Mouse (Mus musculus) heart, adult 11 months (tissue): ENCODE measurements at regions not wholly inside any gene's neighbourhood (a gene's known extent, or its start where the extent isn't known, plus 50 kb on each side); places are given as distances from the start of the nearest gene placed in this dataset.
A peak's percentile ranks its signal among the peaks of the same experiment; 100 is the strongest.
"Not testable (repeated sequence)": the region's sequence is repeated elsewhere in the genome, so short reads cannot be mapped to it uniquely, and the experiment has no call there.

Experiments used
- DNase-seq: peaks from one replicate; pipeline ENCODE4 v3.0.0; 2022

DNA sequence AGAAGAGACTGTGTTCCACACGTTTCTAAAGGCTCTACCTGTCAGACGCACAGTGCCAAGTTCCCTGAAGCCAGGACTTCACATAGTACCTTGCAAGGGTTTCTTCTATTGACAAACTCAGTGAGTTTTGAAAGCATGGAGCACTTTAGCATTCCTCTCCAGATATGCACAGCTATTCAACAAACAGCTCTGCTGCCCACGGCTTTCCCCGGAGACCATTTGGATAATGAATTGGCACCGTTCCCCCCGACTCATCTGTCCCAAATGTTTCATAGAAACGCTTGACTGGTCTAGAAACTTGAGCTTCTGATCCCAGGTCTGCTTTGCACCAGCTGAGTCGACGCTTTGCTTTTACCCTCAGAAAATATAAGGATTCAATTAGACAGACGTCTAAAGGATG lies 162.2 kb upstream of the St6galnac5 start:
- DNase-seq = peak; percentile 28

GRCm38 (mm10) chr3:153140985-153141384 lies 158.9 kb upstream of the St6galnac5 start:
- no peak for DNase-seq

- DNase-seq = no peak
Observed at GRCm38 (mm10) chr3:153125335-153125734, 143.3 kb upstream of the St6galnac5 start.

DNA sequence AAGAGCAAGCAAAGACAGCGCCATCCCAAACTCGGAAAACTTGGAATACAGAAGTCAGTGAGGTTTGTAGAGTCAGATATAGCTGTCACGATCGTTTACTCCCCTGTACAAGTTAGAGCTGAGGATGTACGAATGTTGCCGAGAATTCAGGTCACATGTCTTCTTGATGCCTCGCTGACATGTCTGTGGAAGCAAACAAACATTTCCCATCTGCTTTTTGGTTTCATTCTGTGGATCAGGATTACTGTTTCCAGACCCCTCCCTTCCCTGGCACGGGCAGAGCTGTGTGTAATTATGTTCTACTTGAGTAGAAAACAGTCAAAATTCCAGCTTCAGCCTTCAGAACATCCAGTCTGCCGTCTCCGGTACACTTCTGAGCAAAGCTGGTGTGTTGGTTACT lies 139.9 kb upstream of the St6galnac5 start:
- DNase-seq = no peak

DNA sequence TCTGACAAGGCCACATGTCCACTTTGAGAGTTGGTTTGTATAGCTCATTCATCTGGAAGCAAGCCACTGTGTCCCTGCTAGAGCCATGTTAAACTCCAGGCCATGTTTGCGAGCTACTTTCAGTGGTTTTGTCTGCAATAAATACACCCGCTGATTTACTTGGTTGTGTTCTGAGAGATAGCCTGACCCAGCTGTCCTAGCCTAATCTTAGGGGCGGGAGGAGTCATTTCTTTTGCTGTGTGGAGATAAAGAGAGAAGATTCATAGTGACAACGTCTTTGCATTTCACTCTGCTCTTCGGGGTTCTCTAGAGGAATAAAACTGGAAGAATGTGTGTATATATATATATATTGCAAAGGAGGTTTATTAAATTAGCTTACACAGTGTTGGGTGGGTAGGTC lies 137.1 kb upstream of the St6galnac5 start:
- DNase-seq = no peak

- no peak for DNase-seq
Observed at GRCm38 (mm10) chr3:153118643-153119042, 136.6 kb upstream of the St6galnac5 start.

DNA sequence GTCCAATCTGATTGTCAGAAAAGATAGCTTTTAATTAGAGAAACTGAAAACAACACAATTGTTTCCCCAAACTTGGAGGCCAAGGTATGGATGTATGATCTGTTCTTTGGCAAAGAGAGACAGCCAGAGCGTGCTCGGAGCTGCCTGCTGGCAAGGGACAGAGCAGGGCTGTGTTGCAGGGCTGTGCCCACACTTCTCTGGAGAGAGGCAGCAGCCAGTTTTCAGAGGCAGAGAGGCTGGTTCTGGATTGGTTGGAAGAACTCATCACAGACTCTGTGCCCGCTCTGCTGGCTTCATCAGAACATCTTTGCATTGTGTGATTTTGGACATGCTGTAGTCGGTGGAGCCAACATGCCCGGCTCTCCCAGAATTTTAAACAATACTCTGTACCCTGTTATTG lies 123.5 kb upstream of the St6galnac5 start:
- DNase-seq = no peak

DNA sequence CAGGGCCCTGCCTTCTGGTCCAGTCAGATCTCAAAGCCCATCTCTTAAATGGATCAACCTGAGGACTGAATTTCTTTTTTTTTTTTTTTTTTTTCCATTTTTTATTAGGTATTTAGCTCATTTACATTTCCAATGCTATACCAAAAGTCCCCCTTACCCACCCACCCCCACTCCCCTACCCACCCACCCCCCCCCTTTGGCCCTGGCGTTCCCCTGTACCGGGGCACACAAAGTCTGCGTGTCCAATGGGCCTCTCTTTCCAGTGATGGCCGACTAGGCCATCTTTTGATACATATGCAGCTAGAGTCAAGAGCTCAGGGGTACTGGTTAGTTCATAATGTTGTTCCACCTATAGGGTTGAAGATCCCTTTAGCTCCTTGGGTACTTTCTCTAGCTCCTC lies 108.5 kb upstream of the St6galnac5 start:
- DNase-seq = not testable (repeated sequence)

GRCm38 (mm10) chr3:153085096-153085788 lies 103.2 kb upstream of the St6galnac5 start:
- peak; percentile 89 for DNase-seq

- DNase-seq = peak; percentile 71
Observed at GRCm38 (mm10) chr3:153084226-153085095, 102.4 kb upstream of the St6galnac5 start.

GRCm38 (mm10) chr3:153080371-153080770 lies 98.3 kb upstream of the St6galnac5 start:
- DNase-seq = peak; percentile 13

- DNase-seq = no peak
Observed at GRCm38 (mm10) chr3:153077846-153078703, 96.0 kb upstream of the St6galnac5 start.

- peak; percentile 69 for DNase-seq
Observed at GRCm38 (mm10) chr3:153072200-153072919, 90.3 kb upstream of the St6galnac5 start.

- DNase-seq = no peak
Observed at GRCm38 (mm10) chr3:153071549-153071948, 89.5 kb upstream of the St6galnac5 start.

- no peak for DNase-seq
Observed at GRCm38 (mm10) chr3:153071123-153071522, 89.1 kb upstream of the St6galnac5 start.

DNA sequence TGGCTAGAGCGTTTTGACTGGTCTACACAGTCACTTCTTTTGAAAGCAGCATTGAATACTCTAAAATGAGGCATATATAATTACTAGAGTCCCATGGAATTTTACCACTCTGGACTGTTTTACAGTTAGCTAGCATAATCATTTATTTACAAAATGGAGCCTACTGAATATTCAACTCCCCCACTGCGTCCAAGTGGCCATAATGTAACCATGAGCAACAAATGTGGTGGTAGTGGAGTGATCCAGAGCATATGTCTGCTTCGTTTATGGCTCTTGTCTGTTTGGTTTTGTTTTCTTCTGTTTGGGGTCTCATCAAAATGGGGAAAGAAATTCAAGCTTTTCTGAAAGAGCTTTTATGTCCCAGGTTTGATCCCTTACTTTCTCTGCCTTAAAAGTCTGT lies 83.8 kb upstream of the St6galnac5 start:
- no peak for DNase-seq

DNA sequence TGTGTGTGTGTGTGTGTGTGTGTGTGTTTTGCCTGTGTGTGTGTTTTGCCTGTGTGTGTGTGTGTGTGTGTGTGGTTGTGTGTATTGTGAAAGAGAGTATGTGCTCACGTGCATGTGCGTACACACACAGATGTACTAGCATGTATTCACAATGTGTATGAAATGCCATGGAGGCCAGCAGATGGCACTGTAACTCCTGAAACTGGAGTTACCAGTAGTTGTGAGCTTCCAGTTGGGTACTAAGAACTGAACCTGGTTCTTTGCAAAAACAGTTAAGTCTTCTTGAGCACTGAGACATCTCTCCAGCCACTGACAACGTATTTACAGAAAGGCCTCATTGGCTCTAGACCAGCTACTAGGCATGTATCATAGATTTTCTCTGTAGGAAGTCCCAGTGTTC lies 71.1 kb upstream of the St6galnac5 start:
- peak; percentile 31 for DNase-seq

DNA sequence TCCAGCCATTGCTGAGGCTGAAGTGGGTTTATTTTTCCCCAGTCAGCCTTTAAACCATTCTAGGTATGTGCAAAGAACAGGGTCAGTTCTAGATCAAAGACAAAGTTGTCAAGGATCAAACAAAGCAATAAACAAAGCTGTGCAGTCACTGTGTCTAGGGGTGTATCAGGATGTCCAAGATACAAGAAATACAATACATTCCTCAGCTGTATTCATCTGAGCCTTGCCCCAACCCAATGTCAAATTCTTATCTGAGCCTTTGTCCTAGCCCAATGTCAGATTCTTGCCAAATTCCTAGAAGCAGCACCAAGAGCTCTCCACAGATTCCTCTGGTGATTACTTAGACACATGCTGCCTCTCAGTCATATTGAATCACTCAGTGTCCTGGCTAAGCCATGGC lies 69.5 kb upstream of the St6galnac5 start:
- no peak for DNase-seq

- peak; percentile 37 for DNase-seq
Observed at GRCm38 (mm10) chr3:153045328-153045727, 63.3 kb upstream of the St6galnac5 start.

DNA sequence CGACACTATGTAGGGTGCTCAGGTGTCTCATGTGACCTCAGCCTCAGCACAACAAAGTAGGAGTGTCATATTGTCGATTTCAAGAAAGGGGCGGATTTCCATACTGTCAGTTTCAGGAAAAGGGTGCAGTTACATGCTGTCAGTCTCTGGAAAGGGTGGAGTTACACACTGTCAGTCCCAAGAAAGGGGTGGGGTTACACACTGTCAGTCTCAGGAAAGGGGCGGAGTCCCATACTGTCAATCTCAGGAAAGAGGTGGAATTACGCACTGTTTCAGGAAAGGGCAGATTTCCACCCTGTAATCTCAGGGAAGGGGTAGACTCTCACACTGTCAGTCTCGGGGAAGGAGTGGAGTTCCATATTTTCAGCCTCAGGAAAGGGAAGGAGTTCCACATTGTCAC lies 51.9 kb upstream of the St6galnac5 start:
- no peak for DNase-seq
